ENCODE assay signal across 22 mouse cellular contexts in the genomic region with DNA sequence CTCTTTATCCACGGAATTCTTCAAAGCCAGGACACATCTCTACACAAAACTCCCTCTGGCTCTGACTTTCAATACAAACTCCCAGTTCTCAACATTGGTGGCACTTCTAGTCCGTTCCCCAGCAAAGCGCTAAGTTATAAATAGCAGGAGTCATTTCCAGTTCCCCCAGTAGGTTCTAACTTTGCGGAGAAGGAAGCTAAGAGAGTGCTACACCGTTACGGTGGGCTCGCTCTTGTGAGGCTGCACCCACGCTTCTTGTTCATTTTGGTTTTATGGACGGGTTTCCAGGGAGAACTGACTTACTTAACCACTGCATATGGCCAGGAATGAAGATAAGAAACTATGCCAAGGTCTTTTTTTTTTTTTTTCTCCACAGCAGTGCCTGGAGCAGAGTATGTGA.
"Had no signal": no experiment of that assay in that cellular context is flagged by ENCODE, and none has a peak within 500 bp of the region (broad histone marks: within the 10 kb centered on the region; RNA-seq: fewer than 3 reads in every experiment).

No protein-coding gene starts in this region.

- H3K4me3 ChIP-seq: left cerebral cortex, adult 2 months; limb, embryonic 13.5 days; liver, embryonic 12.5 days; liver, embryonic 15.5 days; lung, embryonic 15.5 days; megakaryocyte, embryonic 14.5 days; midbrain, embryonic 10.5 days; midbrain, embryonic 13.5 days; myocyte; neural tube, embryonic 13.5 days; stomach, embryonic 15.5 days had no signal

- H3K9me3 ChIP-seq: limb, embryonic 13.5 days; liver, embryonic 12.5 days; liver, embryonic 15.5 days; lung, embryonic 15.5 days; megakaryocyte, embryonic 14.5 days; midbrain, embryonic 10.5 days; midbrain, embryonic 13.5 days; neural tube, embryonic 13.5 days; stomach, embryonic 15.5 days had no signal

- H3K36me3 ChIP-seq: limb, embryonic 13.5 days; liver, embryonic 12.5 days; liver, embryonic 15.5 days; lung, embryonic 15.5 days; midbrain, embryonic 10.5 days; midbrain, embryonic 13.5 days; stomach, embryonic 15.5 days had no signal

- H3K4me2 ChIP-seq: limb, embryonic 13.5 days; liver, embryonic 12.5 days; liver, embryonic 15.5 days; lung, embryonic 15.5 days; midbrain, embryonic 13.5 days; neural tube, embryonic 13.5 days; stomach, embryonic 15.5 days had no signal

- ATAC-seq: liver, embryonic 12.5 days; midbrain, embryonic 13.5 days; midbrain, embryonic 16.5 days had no signal

- H3K9ac ChIP-seq: limb, embryonic 13.5 days; liver, embryonic 12.5 days; liver, embryonic 15.5 days; lung, embryonic 15.5 days; midbrain, embryonic 13.5 days; neural tube, embryonic 13.5 days; stomach, embryonic 15.5 days had no signal

- H3K27ac ChIP-seq: left cerebral cortex, adult 2 months; limb, embryonic 13.5 days; liver, embryonic 12.5 days; liver, embryonic 15.5 days; lung, embryonic 15.5 days; midbrain, embryonic 10.5 days; midbrain, embryonic 13.5 days; neural tube, embryonic 13.5 days; stomach, embryonic 15.5 days had no signal

- H3K4me1 ChIP-seq: limb, embryonic 13.5 days; liver, embryonic 12.5 days; liver, embryonic 15.5 days; megakaryocyte, embryonic 14.5 days; midbrain, embryonic 10.5 days; stomach, embryonic 15.5 days had no signal

- H3K27me3 ChIP-seq: limb, embryonic 13.5 days; liver, embryonic 12.5 days; liver, embryonic 15.5 days; lung, embryonic 15.5 days; megakaryocyte, embryonic 14.5 days; midbrain, embryonic 13.5 days; neural tube, embryonic 13.5 days; stomach, embryonic 15.5 days had no signal

- DNase-seq: kidney, postnatal 14 days; kidney, postnatal 4 days; liver; lung, adult 18-20 months; lung, postnatal 10 days; lung, postnatal 36 days; retina, postnatal 1 day; right cerebral cortex, postnatal 25 days; spleen, adult 18-20 months; thymus, postnatal 25 days had no signal
